Mouse (Mus musculus): ENCODE data around the gene Adamts2. TPM values are rescaled to one million over a fixed set of nuclear protein-coding genes. Genes with fewer than 3 reads are reported as not detected.
A peak's percentile ranks its signal among the peaks of the same experiment; 100 is the strongest.

Adamts2 gene
- polyA plus RNA-seq, 1 experiment from 2014 or later, result 2.5 TPM

DNA sequence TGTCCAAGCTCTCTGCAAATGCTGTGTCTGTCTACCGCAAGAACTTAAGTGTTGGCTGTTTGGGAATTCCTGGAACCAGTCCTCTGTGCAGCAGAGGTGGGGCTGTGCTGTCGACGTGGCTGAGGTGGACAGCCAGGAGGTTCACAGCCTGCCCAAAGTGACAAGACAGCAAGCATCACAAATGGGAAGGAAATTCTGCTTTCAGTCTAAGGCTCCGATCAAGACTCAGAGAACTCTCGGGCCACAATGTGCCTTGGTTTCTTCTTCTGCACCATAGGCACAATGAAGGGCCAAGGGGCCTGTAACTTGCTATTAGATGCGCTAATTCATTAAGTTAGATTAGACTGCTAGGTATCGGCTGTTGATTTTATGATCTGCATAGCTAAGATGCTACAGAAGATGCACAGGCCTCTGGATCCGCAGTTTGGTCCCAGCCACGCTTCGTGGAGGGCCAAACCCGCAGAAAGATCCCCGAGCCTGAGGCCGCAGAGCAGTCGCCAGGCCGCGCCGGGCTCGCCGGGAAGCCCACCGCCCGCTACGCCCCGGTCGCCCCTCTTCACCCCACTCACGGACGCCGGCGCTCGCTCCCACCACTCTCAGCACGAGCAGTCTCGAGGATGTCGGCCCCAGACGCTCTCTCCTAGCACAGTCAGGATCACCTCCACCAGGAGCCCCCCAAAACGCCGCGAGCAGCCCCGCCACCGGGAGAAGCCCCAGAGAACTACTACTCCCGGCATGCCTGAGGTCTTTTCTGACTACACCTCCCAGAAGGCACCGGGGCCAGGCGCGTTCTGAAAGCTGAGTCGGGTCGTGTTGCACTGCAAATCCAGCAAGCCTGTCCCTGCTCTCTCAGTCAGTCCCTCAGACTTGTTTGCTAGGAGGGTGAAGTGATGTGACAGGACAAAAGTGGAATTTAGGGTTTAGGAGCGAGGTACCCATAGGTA lies 225.4 kb downstream of the Adamts2 start, which contains the start of gene Zfp354c:
TSS of gene Zfp354c (minus strand) at position 715 of the 944 bp plus-strand sequence.
- 2% methylated on average over 45 of the region's 45 CpGs for WGBS (ENCODE audit: insufficient replicate concordance)
- Histone ChIP-seq H3K27ac (ENCODE audit: low read depth, low read length) (no peak within 1 kb of the TSS), H3K9me3 (replicated peaks; ENCODE audit: control insufficient read depth, low read length) (no peaks in the 10 kb centered on the region)

DNA sequence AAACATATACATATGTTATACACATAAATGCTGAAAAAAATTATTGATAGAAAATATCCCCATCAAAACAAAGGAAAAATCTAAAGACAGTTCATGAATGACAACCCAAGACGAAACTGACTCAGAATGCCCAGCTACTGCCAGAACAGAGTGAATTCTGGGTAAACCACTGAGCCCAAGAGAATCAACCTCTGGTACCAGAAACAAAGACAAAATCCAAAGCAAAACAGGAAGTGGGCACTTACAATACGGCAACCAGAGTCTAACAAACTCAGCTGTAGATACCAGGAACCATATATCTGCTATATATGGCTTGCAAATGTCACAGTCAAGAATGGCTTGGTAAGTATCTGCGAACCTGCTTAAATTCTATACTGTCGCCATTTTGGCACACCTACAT lies 233.8 kb downstream of the Adamts2 start:
- H3K4me1 ChIP-seq (ENCODE audit: control insufficient read depth, insufficient read depth, low read length), result no peaks in the 10 kb centered on the region; the same call in 1 of the 2 replicates
- no peak for ATAC-seq (replicated peaks; ENCODE audit: insufficient number of reproducible peaks, low FRiP score, low TSS enrichment)
- H3K27me3 ChIP-seq (ENCODE audit: control insufficient read depth, insufficient read depth, low read length), result no peaks in the 10 kb centered on the region
- peaks cover 9% of the 10 kb centered on the region for H3K9me3 ChIP-seq (replicated peaks; ENCODE audit: control insufficient read depth, low read length)
- H3K4me2 ChIP-seq, result no peak overlapping the region
- H3K4me3 ChIP-seq (ENCODE audit: low read depth, low read length), result no peak overlapping the region
- no peaks in the 10 kb centered on the region; the same call in 1 of the 2 replicates for H3K36me3 ChIP-seq (ENCODE audit: control insufficient read depth, insufficient read depth, low read length)
- H3K9ac ChIP-seq (ENCODE audit: low read depth, low read length), result no peak overlapping the region
- H3K27ac ChIP-seq (ENCODE audit: low read depth, low read length), result no peak overlapping the region
- WGBS (ENCODE audit: insufficient replicate concordance), result 78% methylated on average over 4 of the region's 4 CpGs

More for the DNA sequence above, 225.4 kb downstream of the Adamts2 start, which contains the start of gene Zfp354c:
- Histone ChIP-seq H3K4me2 (peak within 1 kb of the TSS; percentile 79), H3K36me3 (ENCODE audit: control insufficient read depth, insufficient read depth, low read length) (peaks cover 19% of the 10 kb centered on the region), H3K4me1 (ENCODE audit: control insufficient read depth, insufficient read depth, low read length) (peaks cover 4% of the 10 kb centered on the region; the same call in 1 of the 2 replicates), H3K4me3 (ENCODE audit: low read depth, low read length) (peak within 1 kb of the TSS; percentile 92), H3K27me3 (ENCODE audit: control insufficient read depth, insufficient read depth, low read length) (no peaks in the 10 kb centered on the region), H3K9ac (ENCODE audit: low read depth, low read length) (peak within 1 kb of the TSS; percentile 95)
- peak; percentile 89 for ATAC-seq (replicated peaks; ENCODE audit: insufficient number of reproducible peaks, low FRiP score, low TSS enrichment)

DNA sequence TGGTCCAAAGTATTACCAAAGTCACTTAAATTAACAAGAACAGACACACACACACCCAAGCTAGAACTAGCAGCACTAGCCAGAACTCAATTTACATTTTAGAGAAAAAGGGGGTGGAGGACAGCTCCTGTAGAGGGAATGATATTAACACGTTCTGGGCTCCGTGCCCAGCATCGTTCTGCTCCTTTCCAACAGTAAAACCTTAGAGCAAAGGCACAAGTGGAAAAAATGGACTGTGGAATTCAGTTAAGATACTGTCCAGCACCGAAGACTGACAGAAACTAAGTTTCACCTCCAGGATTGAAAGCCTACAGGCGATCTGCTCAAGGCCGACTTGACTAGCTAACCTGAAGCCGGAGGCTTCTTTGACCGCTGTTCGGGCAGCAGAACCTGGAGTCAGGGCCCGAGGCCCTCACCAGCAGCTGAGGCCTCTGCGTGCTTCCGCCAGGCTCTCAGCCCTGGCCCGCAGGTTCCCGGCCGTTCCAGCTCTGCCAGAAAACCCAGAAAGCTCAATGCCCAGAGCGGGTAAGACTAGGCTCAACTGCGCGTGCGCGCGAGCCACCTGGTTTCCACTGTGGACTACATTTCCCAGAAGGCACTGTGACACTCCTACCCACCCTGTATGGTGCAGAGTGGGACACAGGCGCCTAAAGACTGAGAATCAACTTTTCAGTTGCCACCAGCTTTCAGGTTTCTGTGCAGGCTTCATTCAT lies 239.3 kb downstream of the Adamts2 start, which contains the start of gene Zfp879:
TSS of gene Zfp879 (minus strand) at position 530 of the 713 bp plus-strand sequence.
- Histone ChIP-seq H3K4me2 (peak within 1 kb of the TSS; percentile 79), H3K36me3 (ENCODE audit: control insufficient read depth, insufficient read depth, low read length) (no peaks in the 10 kb centered on the region), H3K9me3 (replicated peaks; ENCODE audit: control insufficient read depth, low read length) (no peaks in the 10 kb centered on the region), H3K27me3 (ENCODE audit: control insufficient read depth, insufficient read depth, low read length) (no peaks in the 10 kb centered on the region), H3K9ac (ENCODE audit: low read depth, low read length) (peak within 1 kb of the TSS; percentile 83), H3K27ac (ENCODE audit: low read depth, low read length) (peak within 1 kb of the TSS; percentile 68), H3K4me1 (ENCODE audit: control insufficient read depth, insufficient read depth, low read length) (peaks cover 3% of the 10 kb centered on the region; the same call in 1 of the 2 replicates), H3K4me3 (ENCODE audit: low read depth, low read length) (peak within 1 kb of the TSS; percentile 52)
- ATAC-seq (replicated peaks; ENCODE audit: insufficient number of reproducible peaks, low FRiP score, low TSS enrichment), result peak; percentile 87
- WGBS (ENCODE audit: insufficient replicate concordance), result 17% methylated on average over 22 of the region's 22 CpGs

DNA sequence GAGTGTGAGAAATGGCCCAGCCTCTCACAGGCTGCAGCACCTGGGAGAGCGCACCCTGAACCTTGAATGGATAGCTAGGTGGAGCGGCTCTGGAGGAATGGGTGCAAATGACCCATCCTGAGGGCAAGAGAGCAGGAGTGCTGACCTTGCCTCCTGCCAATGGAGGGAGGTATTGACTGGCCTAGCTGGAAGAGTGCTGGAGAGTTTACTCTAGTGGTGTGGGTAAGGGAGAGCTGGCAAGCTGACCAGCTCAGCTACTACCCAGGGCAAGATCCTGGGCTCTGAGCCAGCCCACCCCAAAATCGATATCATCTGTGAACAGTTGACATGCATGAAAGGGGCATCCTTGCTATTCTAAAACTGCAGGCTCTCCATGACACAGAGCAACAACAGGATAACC lies 244.1 kb downstream of the Adamts2 start:
- ATAC-seq (replicated peaks; ENCODE audit: insufficient number of reproducible peaks, low FRiP score, low TSS enrichment), result no peak
- 80% methylated on average over 3 of the region's 3 CpGs for WGBS (ENCODE audit: insufficient replicate concordance)

DNA sequence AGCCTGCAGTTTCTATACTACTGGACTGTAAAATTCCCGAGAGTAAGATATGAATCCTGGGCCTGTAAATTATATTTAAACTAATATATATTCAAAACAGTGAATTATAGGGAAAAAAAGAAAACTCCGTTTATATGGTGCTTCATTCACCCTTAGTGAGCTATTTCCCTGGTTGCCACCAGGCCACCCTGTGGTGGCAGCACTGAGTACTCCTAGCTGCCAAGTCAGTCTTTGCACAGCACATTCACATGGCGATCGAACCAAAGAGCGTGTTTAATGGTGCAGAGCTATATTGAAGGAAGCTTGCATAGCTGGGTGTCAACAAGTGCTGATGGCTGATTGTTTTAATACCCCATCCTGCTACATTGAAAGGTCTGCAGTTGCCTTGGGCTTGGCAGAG lies 245.2 kb downstream of the Adamts2 start:
- H3K4me3 ChIP-seq (ENCODE audit: low read depth, low read length), result no peak overlapping the region
- H3K4me1 ChIP-seq (ENCODE audit: control insufficient read depth, insufficient read depth, low read length), result peaks cover 8% of the 10 kb centered on the region
- 74% methylated on average over 5 of the region's 5 CpGs for WGBS (ENCODE audit: insufficient replicate concordance)
- H3K4me2 ChIP-seq, result no peak overlapping the region
- H3K36me3 ChIP-seq (ENCODE audit: control insufficient read depth, insufficient read depth, low read length), result no peaks in the 10 kb centered on the region
- peaks cover 3% of the 10 kb centered on the region; the same call in 1 of the 2 replicates for H3K9me3 ChIP-seq (replicated peaks; ENCODE audit: control insufficient read depth, low read length)
- peaks cover 41% of the 10 kb centered on the region for H3K27me3 ChIP-seq (ENCODE audit: control insufficient read depth, insufficient read depth, low read length)
- no peak overlapping the region for H3K9ac ChIP-seq (ENCODE audit: low read depth, low read length)
- no peak for ATAC-seq (replicated peaks; ENCODE audit: insufficient number of reproducible peaks, low FRiP score, low TSS enrichment)
- H3K27ac ChIP-seq (ENCODE audit: low read depth, low read length), result no peak overlapping the region

More for the DNA sequence above, 244.1 kb downstream of the Adamts2 start:
- Histone ChIP-seq H3K4me3 (ENCODE audit: low read depth, low read length) (no peak overlapping the region), H3K27me3 (ENCODE audit: control insufficient read depth, insufficient read depth, low read length) (peaks cover 30% of the 10 kb centered on the region), H3K9me3 (replicated peaks; ENCODE audit: control insufficient read depth, low read length) (peaks cover 3% of the 10 kb centered on the region; the same call in 1 of the 2 replicates), H3K27ac (ENCODE audit: low read depth, low read length) (no peak overlapping the region), H3K36me3 (ENCODE audit: control insufficient read depth, insufficient read depth, low read length) (no peaks in the 10 kb centered on the region), H3K4me1 (ENCODE audit: control insufficient read depth, insufficient read depth, low read length) (peaks cover 8% of the 10 kb centered on the region), H3K9ac (ENCODE audit: low read depth, low read length) (no peak overlapping the region), H3K4me2 (no peak overlapping the region)

DNA sequence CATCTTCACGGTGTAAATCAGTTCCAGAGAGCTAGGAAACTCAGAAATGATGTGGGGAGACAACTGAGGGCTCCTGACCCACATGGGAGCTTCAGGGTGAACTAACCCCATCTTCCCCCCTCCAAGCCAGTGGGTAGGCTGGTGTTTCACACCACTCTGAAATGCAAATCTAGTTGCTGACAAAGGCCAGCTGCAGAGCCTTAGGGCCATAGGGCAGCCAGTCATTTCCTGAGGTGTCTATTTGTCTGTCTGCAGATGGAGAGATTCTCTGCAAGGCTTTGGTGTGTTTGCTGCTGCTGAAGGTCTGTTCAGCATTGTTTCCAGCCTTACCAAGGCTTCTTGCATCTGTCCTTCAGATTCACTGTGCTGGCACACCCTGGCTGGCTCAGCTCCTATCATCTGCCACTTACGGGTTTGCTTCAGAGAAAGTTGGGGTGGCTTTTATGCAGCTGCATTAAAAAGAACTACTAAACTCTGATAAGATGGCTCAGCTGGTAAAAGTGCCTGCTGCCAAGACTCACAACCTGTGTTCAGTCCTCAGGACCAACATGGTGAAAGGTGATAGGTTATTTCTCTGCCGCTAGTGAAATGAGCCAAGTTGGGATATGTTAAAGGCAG lies 246.7 kb downstream of the Adamts2 start:
- WGBS (ENCODE audit: insufficient replicate concordance), result 27% methylated on average over 3 of the region's 3 CpGs
- Histone ChIP-seq H3K9me3 (replicated peaks; ENCODE audit: control insufficient read depth, low read length) (peaks cover 3% of the 10 kb centered on the region; the same call in 1 of the 2 replicates), H3K36me3 (ENCODE audit: control insufficient read depth, insufficient read depth, low read length) (no peaks in the 10 kb centered on the region), H3K4me2 (no peak overlapping the region), H3K4me3 (ENCODE audit: low read depth, low read length) (no peak overlapping the region), H3K27me3 (ENCODE audit: control insufficient read depth, insufficient read depth, low read length) (peaks cover 52% of the 10 kb centered on the region), H3K9ac (ENCODE audit: low read depth, low read length) (no peak overlapping the region), H3K4me1 (ENCODE audit: control insufficient read depth, insufficient read depth, low read length) (peaks cover 8% of the 10 kb centered on the region), H3K27ac (ENCODE audit: low read depth, low read length) (no peak overlapping the region)
- ATAC-seq (replicated peaks; ENCODE audit: insufficient number of reproducible peaks, low FRiP score, low TSS enrichment), result no peak

DNA sequence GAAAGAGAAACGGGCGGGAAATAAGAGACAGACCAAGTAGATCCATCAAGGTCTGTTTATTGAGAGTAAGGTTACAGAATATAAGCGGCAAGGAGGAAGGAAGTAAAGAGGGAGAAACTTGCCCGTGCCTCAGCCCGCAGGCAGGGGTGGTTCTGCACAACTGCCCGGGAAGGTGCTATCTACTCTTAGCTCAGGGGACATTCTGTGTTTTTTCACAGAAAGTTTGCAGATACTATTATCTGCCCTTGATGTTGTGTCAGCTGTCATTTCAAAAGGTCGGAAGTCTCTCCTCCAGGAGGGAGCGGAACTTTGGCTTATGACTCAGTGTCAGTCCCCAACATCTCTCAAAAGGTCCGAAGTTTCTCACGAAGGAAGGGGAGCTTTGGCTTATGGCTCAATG lies 247.4 kb downstream of the Adamts2 start:
- Histone ChIP-seq H3K27ac (ENCODE audit: low read depth, low read length) (no peak overlapping the region), H3K4me1 (ENCODE audit: control insufficient read depth, insufficient read depth, low read length) (peaks cover 8% of the 10 kb centered on the region), H3K9ac (ENCODE audit: low read depth, low read length) (no peak overlapping the region), H3K4me3 (ENCODE audit: low read depth, low read length) (no peak overlapping the region), H3K27me3 (ENCODE audit: control insufficient read depth, insufficient read depth, low read length) (peaks cover 52% of the 10 kb centered on the region), H3K36me3 (ENCODE audit: control insufficient read depth, insufficient read depth, low read length) (no peaks in the 10 kb centered on the region), H3K4me2 (peak overlapping the region; percentile 94), H3K9me3 (replicated peaks; ENCODE audit: control insufficient read depth, low read length) (peaks cover 3% of the 10 kb centered on the region; the same call in 1 of the 2 replicates)
- no peak for ATAC-seq (replicated peaks; ENCODE audit: insufficient number of reproducible peaks, low FRiP score, low TSS enrichment)
- 4% methylated on average over 10 of the region's 10 CpGs for WGBS (ENCODE audit: insufficient replicate concordance)

Data from heart, embryonic 11.5 days (tissue).